Mouse (Mus musculus) CH12.LX (cell line): ENCODE measurements at regions not wholly inside any gene's neighbourhood (a gene's known extent, or its start where the extent isn't known, plus 50 kb on each side); places are given as distances from the start of the nearest gene placed in this dataset.

ENCODE experiments used
- CTCF ChIP-seq, 2 experiments: IDR thresholded peaks in 1 of 2; conservative IDR thresholded peaks in 1 of 2; 2 replicates each; pipeline ENCODE4 v1.5.1; 2011 to 2012; ENCODE audit warnings: low read depth in 2 of 2, low read length in 2 of 2, improper control_type of control experiment in 1 of 2, inconsistent platforms in 1 of 2, mild to moderate bottlenecking in 1 of 2, moderate library complexity in 1 of 2
- JUND ChIP-seq: conservative IDR thresholded peaks from 2 replicates; pipeline ENCODE4 v1.6.1; 2011; ENCODE audit warnings: low read depth, low read length, improper control_type of control experiment
- POLR2A ChIP-seq: IDR thresholded peaks from 2 replicates; pipeline ENCODE4 v1.6.1; 2011; ENCODE audit warnings: low read depth, mild to moderate bottlenecking, improper control_type of control experiment, low read length

- TF ChIP-seq JUND (no peak), POLR2A (no peak), CTCF (conservative IDR thresholded peaks at IDR 0.05 in 1 of 2, IDR thresholded peaks at IDR 0.05 in 1 of 2; ENCODE audit: low read depth in 2 of 2, low read length in 2 of 2) (no peak)
Observed at GRCm38 (mm10) chr19:15448989-15449388, 498.1 kb downstream of the Psat1 start.
